Comparison of ENCODE assay signal across 32 mouse cellular contexts in the genomic region with DNA sequence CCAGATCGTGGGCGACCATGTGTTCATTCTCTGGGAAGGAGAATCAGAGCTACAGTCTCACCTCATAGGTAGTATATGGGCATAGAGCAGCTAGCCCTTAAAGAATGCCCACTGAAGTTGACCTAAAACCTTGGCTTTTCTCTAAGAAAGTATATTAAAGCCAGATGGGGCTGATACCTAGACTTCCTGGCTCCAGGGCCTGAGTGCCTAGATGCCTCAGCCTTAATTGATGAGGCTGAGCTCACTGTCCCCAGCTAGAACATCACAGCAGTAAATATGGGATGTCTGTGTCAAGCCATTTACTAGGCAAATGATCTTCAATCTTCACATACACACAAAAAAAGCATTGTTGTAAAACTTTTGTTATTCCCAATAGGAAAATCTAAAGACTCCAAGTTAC. TPM values are rescaled to one million over a fixed set of nuclear protein-coding genes. Genes with fewer than 3 reads are reported as not detected.
"Had no signal": no experiment of that assay in that cellular context is flagged by ENCODE, and none has a peak within 500 bp of the region (broad histone marks: within the 10 kb centered on the region; RNA-seq: fewer than 3 reads in every experiment).

No protein-coding gene starts in this region.

- H3K9me3 ChIP-seq: heart, embryonic 13.5 days; heart, embryonic 15.5 days; intestine, embryonic 15.5 days had no signal

- H3K36me3 ChIP-seq: heart, embryonic 13.5 days; heart, embryonic 15.5 days; intestine, embryonic 15.5 days had no signal

- DNase-seq: gastrocnemius, postnatal 14 days; gastrocnemius, postnatal 36 days; heart, adult 11 months; heart, adult 2 months; heart, postnatal 14 days; heart, postnatal 36 days; kidney, adult 18-20 months; kidney, adult 8-10 months; kidney, postnatal 10 days; kidney, postnatal 25 days; kidney, postnatal 4 days; liver had no signal

- ATAC-seq: hindbrain, embryonic 16.5 days; inflammation-experienced regulatory T-cells, adult 6 months; intestine, embryonic 15.5 days; intestine, postnatal 0 days had no signal

- H3K9ac ChIP-seq: heart, embryonic 13.5 days; heart, embryonic 15.5 days; hindbrain, embryonic 14.5 days; intestine, embryonic 15.5 days; liver, embryonic 14.5 days had no signal

- H3K4me2 ChIP-seq: heart, embryonic 11.5 days; heart, embryonic 13.5 days; heart, embryonic 15.5 days; hindbrain, embryonic 14.5 days; intestine, embryonic 15.5 days; liver, embryonic 11.5 days had no signal

- H3K27me3 ChIP-seq: heart, embryonic 13.5 days; heart, embryonic 15.5 days; intestine, embryonic 15.5 days had no signal

- H3K27ac ChIP-seq: heart, adult 2 months; heart, embryonic 13.5 days; heart, embryonic 15.5 days; hindbrain, embryonic 14.5 days; intestine, embryonic 15.5 days; layer of hippocampus, adult 2 months; left cerebral cortex, adult 2 months; liver, embryonic 14.5 days had no signal

- H3K4me3 ChIP-seq: heart, adult 2 months; heart, embryonic 13.5 days; heart, embryonic 15.5 days; intestine, embryonic 15.5 days; layer of hippocampus, adult 2 months; left cerebral cortex, adult 2 months had no signal

- H3K4me1 ChIP-seq: heart, embryonic 15.5 days; intestine, embryonic 15.5 days had no signal

RNA-seq across cellular contexts. Expression of a gene that starts 32.1 kb away (rescaled TPM):
- polyA plus RNA-seq: gonadal fat pad, adult 2 months; heart, adult 2 months; heart, embryonic 11.5 days; heart, embryonic 13.5 days; heart, embryonic 15.5 days; heart, postnatal 0 days; hindbrain, embryonic 11.5 days; hindbrain, embryonic 14.5 days; hindbrain, embryonic 16.5 days; inflammation-experienced regulatory T-cells, adult 6 months; intestine, embryonic 15.5 days; intestine, postnatal 0 days; kidney, embryonic 14.5 days; kidney, embryonic 16.5 days; limb, embryonic 11.5 days; limb, embryonic 14.5 days; liver, embryonic 11.5 days; liver, embryonic 14.5 days; liver, embryonic 16.5 days had no signal
